Mouse (Mus musculus): Measurements from ENCODE around the gene Phlpp1. TPM values are rescaled to one million over a fixed set of nuclear protein-coding genes. Genes with fewer than 3 reads are reported as not detected.

Phlpp1 gene
- total and polyA plus RNA-seq, 3 experiments: 14.8 to 38.4 (median 20.9) TPM

GRCm38 (mm10) chr1:106172301-106172930 is 864 bp downstream of the Phlpp1 start:
- peak overlapping the region; percentile 90 for H3K9ac ChIP-seq (ENCODE audit: insufficient read depth, low read depth)
- DNase-seq (ENCODE audit: extremely low read depth): no peak
- no peaks in the 10 kb centered on the region for H3K27me3 ChIP-seq (replicated peaks)
- H3K4me3 ChIP-seq (replicated peaks in 1 of 3; ENCODE audit: low read depth in 2 of 3, low read length in 2 of 3, poor library complexity in 1 of 3): peak overlapping the region; percentile 85 to 97 (median 95)
- H3K36me3 ChIP-seq (replicated peaks in 1 of 2; ENCODE audit: control insufficient read depth in 1 of 2, insufficient read depth in 1 of 2, low read length in 1 of 2): peaks cover 0 to 6% of the 10 kb centered on the region in 2 experiments
- peak overlapping the region; percentile 9 for H3K4me2 ChIP-seq (ENCODE audit: insufficient read depth, low read depth, poor library complexity, severe bottlenecking)
- no peaks in the 10 kb centered on the region for H3K9me3 ChIP-seq (replicated peaks; ENCODE audit: low read length)
- dilution Hi-C loops (cut with MboI; ENCODE audit: extremely low pct_ligation_motif_present, extremely low pct_unique_long_range_greater_than_20kb, low sequenced_read_pairs) (no loop called here), in situ Hi-C loops (cut with MboI; ENCODE audit: low pct_ligation_motif_present, low pct_unique_long_range_greater_than_20kb, low sequenced_read_pairs) (loop anchor here (5.0 kb wide), 1 partner anchor 220 kb away; no protein-coding TSS in a partner anchor)
- TF ChIP-seq ZKSCAN1 (IDR thresholded peaks at IDR 0.05; ENCODE audit: borderline replicate concordance, low read depth, low read length) (no peak), NRF1 (IDR thresholded peaks at IDR 0.05; ENCODE audit: low read depth, low read length) (0 out of 2 replicates have a peak, but pooled peaks have one; percentile 12), UBTF (IDR thresholded peaks at IDR 0.05; ENCODE audit: low read depth, low read length) (peak; percentile 33; the same call in 1 of the 2 replicates), SIN3A (IDR thresholded peaks at IDR 0.05; ENCODE audit: low read length) (0 out of 2 replicates have a peak, but pooled peaks have one; percentile 21), E2F4 (IDR thresholded peaks at IDR 0.05; ENCODE audit: insufficient replicate concordance, low read depth, low read length) (no peak)
- H3K4me1 ChIP-seq (ENCODE audit: control insufficient read depth in 1 of 2, insufficient read depth in 2 of 2): peaks cover 4 to 8% of the 10 kb centered on the region in 2 experiments
- peaks cover 39% of the 10 kb centered on the region for H3K79me2 ChIP-seq (replicated peaks; ENCODE audit: control insufficient read depth, extremely low read depth, insufficient read depth, poor library complexity, severe bottlenecking)
- H3K27ac ChIP-seq (ENCODE audit: insufficient read depth, low read depth): peak overlapping the region; percentile 68

- peak overlapping the region; percentile 85 to 97 (median 95) for H3K4me3 ChIP-seq (replicated peaks in 1 of 3; ENCODE audit: low read depth in 2 of 3, low read length in 2 of 3, poor library complexity in 1 of 3)
- no peaks in the 10 kb centered on the region for H3K27me3 ChIP-seq (replicated peaks)
- H3K79me2 ChIP-seq (replicated peaks; ENCODE audit: control insufficient read depth, extremely low read depth, insufficient read depth, poor library complexity, severe bottlenecking): peaks cover 44% of the 10 kb centered on the region
- dilution Hi-C loops (cut with MboI; ENCODE audit: extremely low pct_ligation_motif_present, extremely low pct_unique_long_range_greater_than_20kb, low sequenced_read_pairs) (no loop called here), in situ Hi-C loops (cut with MboI; ENCODE audit: low pct_ligation_motif_present, low pct_unique_long_range_greater_than_20kb, low sequenced_read_pairs) (loop anchor here (5.0 kb wide), 1 partner anchor 219 kb away; no protein-coding TSS in a partner anchor)
- peaks cover 0 to 9% of the 10 kb centered on the region in 2 experiments for H3K36me3 ChIP-seq (replicated peaks in 1 of 2; ENCODE audit: control insufficient read depth in 1 of 2, insufficient read depth in 1 of 2, low read length in 1 of 2)
- peak overlapping the region; percentile 90 for H3K9ac ChIP-seq (ENCODE audit: insufficient read depth, low read depth)
- TF ChIP-seq RAD21 (IDR thresholded peaks at IDR 0.05; ENCODE audit: low read depth, low read length) (no peak), MEF2A (IDR thresholded peaks at IDR 0.05; ENCODE audit: borderline replicate concordance, low read depth, low read length) (no peak), E2F4 (IDR thresholded peaks at IDR 0.05; ENCODE audit: insufficient replicate concordance, low read depth, low read length) (no peak), MAX (IDR thresholded peaks at IDR 0.05; ENCODE audit: low read length) (no peak), UBTF (IDR thresholded peaks at IDR 0.05; ENCODE audit: low read depth, low read length) (0 out of 2 replicates have a peak, but pooled peaks have one; percentile 19), MAZ (IDR thresholded peaks at IDR 0.05; ENCODE audit: low read depth, low read length) (no peak), ZMIZ1 (IDR thresholded peaks at IDR 0.05; ENCODE audit: low read depth, low read length) (no peak)
- H3K4me2 ChIP-seq (ENCODE audit: insufficient read depth, low read depth, poor library complexity, severe bottlenecking): peak overlapping the region; percentile 38
- peak overlapping the region; percentile 68; the same call in 1 of the 2 replicates for H3K27ac ChIP-seq (ENCODE audit: insufficient read depth, low read depth)
- DNase-seq (ENCODE audit: extremely low read depth): no peak
- H3K4me1 ChIP-seq (ENCODE audit: control insufficient read depth in 1 of 2, insufficient read depth in 2 of 2): peaks cover 4 to 14% of the 10 kb centered on the region in 2 experiments
- H3K9me3 ChIP-seq (replicated peaks; ENCODE audit: low read length): no peaks in the 10 kb centered on the region
Observed at GRCm38 (mm10) chr1:106172931-106173371, 1.4 kb downstream of the Phlpp1 start.

Data from CH12.LX (cell line).